Mouse (Mus musculus) stomach, postnatal 0 days (tissue): ENCODE results near the gene Irak4. TPM values are rescaled to one million over a fixed set of nuclear protein-coding genes. Genes with fewer than 3 reads are reported as not detected.

ENCODE experiments used
- ATAC-seq: fragments of 200-750 bp; cut with Nextera tagmentation; 2 replicates; pipeline ENCODE4 v1.8.0; 2017; ENCODE audit not compliant: low FRiP score, low TSS enrichment
- DNase-seq: peaks from one replicate; pipeline ENCODE4 v3.0.0-alpha.2; 2016; ENCODE audit warnings: low spot score
- H3K27ac ChIP-seq: fragments of 300-500 bp; sonication (generic); replicated peaks from 2 replicates; pipeline ENCODE4 v1.5.1; 2014; ENCODE audit warnings: mild to moderate bottlenecking, control low read depth
- H3K27me3 ChIP-seq: fragments of 300-500 bp; sonication (generic); 2 replicates; pipeline ENCODE4 v1.6.1; 2014; ENCODE audit warnings: low read length; ENCODE audit not compliant: control insufficient read depth, insufficient read depth
- H3K36me3 ChIP-seq: fragments of 300-500 bp; sonication (generic); 2 replicates; pipeline ENCODE4 v1.6.1; 2014; ENCODE audit warnings: low read length, mixed read lengths; ENCODE audit not compliant: control insufficient read depth, insufficient read depth
- H3K4me1 ChIP-seq: fragments of 300-500 bp; sonication (generic); replicated peaks from 2 replicates; pipeline ENCODE4 v1.6.1; 2014; ENCODE audit warnings: antibody characterized with exemption; ENCODE audit not compliant: control insufficient read depth, insufficient read depth
- H3K4me2 ChIP-seq: fragments of 300-500 bp; sonication (generic); replicated peaks from 2 replicates; pipeline ENCODE4 v1.6.1; 2014; ENCODE audit warnings: low read depth, mild to moderate bottlenecking, control low read depth, moderate library complexity
- H3K4me3 ChIP-seq: fragments of 300-500 bp; sonication (generic); 2 replicates; pipeline ENCODE4 v1.5.1; 2014; ENCODE audit warnings: low read depth, low read length, control low read depth
- H3K9ac ChIP-seq: fragments of 300-500 bp; sonication (generic); 2 replicates; pipeline ENCODE4 v1.6.1; 2014; ENCODE audit warnings: mild to moderate bottlenecking, low read length, control low read depth, mixed read lengths
- H3K9me3 ChIP-seq: fragments of 300-500 bp; sonication (generic); 2 replicates; pipeline ENCODE4 v1.6.1; 2016; ENCODE audit warnings: low read length; ENCODE audit not compliant: control insufficient read depth
- CTCF ChIP-seq: IDR thresholded peaks from 2 replicates; pipeline ENCODE4 v1.5.1; 2016; ENCODE audit warnings: antibody characterized with exemption, low read depth, mild to moderate bottlenecking, moderate library complexity
- EP300 ChIP-seq: optimal IDR thresholded peaks from 2 replicates; pipeline ENCODE3; 2016; ENCODE audit warnings: antibody characterized with exemption
- WGBS: fragments of 180-500 bp; shearing (Covaris S2); extraction: QIAGEN DNeasy Blood & Tissue Kit; methylation state at CpG from one replicate; pipeline ENCODE4 v1.1.7; 2014; 5-methylcytosine and 5-hydroxymethylcytosine counted together
- polyA plus RNA-seq: library from polyadenylated mRNA; unstranded; fragments of >200 nt; fragmentation: Nextera tagmentation; extraction: Ambion mirVana; gene quantifications from 2 replicates; pipeline ENCODE4 v1.2.1, GENCODE M21; 2015

Gene Irak4
- polyA plus RNA-seq, 1 experiment from 2014 or later = 9.2 TPM

DNA sequence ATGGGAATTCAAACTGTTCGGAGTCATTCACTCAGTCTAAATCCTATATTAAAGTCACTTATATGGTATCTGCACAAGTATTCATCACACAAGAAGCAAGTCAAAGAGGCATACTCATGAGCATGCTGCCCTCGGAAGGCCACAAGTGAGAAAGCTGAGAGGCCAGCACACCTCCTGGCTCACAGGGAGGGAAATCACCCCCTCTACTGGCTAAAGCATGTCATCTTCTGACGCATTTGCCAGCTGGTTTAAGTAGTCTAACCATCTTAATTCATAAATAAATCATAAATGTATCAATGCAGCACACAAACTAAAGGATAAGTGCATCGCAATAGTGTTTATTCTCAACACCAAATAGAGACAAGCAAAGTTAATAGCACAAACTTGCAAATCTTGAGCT is 41.3 kb downstream of the Irak4 start:
- H3K9ac ChIP-seq = no peak overlapping the region
- peak; percentile 70 for TF ChIP-seq CTCF
- no peak for TF ChIP-seq EP300
- H3K4me3 ChIP-seq = no peak overlapping the region
- DNase-seq (peak; percentile 33), ATAC-seq (no peak)
- no peak overlapping the region for H3K4me2 ChIP-seq
- 80% methylated on average over 4 of the region's 4 CpGs for WGBS
- peaks cover 30% of the 10 kb centered on the region for H3K36me3 ChIP-seq
- H3K27me3 ChIP-seq = no peaks in the 10 kb centered on the region
- no peak overlapping the region for H3K27ac ChIP-seq
- no peaks in the 10 kb centered on the region for H3K4me1 ChIP-seq
- no peaks in the 10 kb centered on the region for H3K9me3 ChIP-seq

DNA sequence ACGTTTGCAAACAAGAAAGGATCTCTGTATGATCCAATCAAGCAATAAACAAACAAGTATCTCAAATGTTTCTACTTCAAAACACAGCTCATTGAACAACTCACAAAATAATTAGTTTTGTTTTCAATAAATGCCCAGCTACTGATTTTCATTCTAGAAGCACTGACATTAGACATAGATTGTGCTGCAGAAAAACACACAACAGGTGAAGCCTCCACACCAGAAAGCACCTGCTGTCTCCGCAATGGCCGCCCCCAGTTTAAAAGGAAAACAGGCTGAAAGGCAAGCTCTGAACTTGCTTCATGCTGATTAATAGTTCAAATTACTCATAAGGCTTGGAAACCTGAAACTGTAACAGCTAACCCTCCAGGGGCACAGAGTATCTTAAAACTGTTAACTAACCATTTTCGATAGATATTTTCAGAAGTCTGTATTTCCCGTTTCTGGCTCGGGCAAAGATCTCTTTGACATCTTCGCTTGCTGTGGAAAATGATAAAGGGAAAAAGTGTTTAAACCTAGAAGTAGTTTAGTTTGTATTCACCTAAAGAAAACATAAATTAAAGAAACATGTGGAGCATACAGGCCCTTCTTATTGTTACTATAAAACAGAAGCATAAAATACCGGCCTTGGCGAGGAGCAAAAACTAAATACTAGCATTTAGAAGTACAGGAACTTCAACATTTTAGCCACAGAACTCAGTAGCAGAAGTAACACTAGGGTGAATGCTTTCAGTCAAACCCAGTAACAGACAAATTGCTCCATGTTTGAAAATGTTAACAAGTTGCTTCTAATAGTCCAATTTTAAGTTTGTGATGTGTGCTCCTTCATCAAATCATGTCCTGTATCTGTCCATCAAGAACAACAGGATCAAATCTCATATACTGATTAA is 44.6 kb downstream of the Irak4 start:
- Histone ChIP-seq H3K9me3 (no peaks in the 10 kb centered on the region), H3K4me1 (no peaks in the 10 kb centered on the region), H3K4me2 (0 out of 2 replicates have a peak overlapping the region, but pooled peaks have one; percentile 58), H3K27me3 (no peaks in the 10 kb centered on the region), H3K4me3 (no peak overlapping the region), H3K27ac (no peak overlapping the region), H3K9ac (no peak overlapping the region), H3K36me3 (peaks cover 11% of the 10 kb centered on the region)
- 75% methylated on average over 9 of the region's 9 CpGs for WGBS
- TF ChIP-seq CTCF (no peak), EP300 (no peak)
- ATAC-seq (no peak), DNase-seq (no peak)

DNA sequence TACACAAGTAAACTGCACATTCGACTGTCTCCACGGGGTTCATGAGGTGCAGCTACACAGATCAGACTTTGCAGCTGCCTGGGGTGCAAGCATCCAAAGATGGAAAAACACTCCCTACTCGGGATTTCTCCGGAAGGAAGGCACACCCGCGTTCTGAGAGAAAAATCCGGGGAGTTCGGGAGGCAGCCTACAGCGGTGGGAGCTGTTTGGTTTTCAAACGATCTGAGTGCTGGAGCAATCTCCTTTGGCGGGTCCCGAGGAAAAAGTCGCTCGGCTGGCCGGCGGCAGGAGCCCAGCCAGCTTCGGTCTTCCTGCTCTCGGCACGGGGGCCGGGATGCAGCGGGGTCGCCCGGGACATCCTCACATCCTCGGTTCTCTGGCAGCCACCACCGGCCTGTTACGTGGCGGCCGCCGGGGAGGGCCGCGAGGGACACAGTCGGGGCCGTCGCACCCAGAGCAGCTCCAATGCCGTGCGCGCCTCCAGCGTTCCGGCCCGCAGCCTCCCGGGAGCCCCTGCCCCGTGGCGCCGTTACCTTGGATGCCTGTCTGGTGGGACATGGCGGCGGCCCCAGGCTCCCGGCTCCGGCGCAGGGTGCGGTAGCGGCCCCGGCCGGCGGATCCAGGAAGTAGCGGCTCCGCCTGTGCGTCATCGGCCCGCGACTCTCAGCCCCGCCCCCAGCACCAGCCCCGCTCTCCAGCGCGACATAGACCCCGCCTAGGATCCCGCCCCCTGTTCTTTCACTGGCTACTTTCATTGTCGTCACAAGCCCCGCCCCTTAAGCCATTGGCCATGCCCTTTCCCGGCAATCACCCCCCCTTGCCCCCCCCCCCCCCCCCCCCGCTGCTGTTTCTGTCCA is 46.0 kb downstream of the Irak4 start, which contains the start of gene Twf1:
TSS of gene Twf1 (minus strand) at position 671 of the 857 bp plus-strand sequence.
- peak within 1 kb of the TSS; percentile 58 for H3K4me2 ChIP-seq
- ATAC-seq = peak; percentile 100
- no peaks in the 10 kb centered on the region for H3K27me3 ChIP-seq
- H3K4me3 ChIP-seq = peak within 1 kb of the TSS; percentile 99
- peaks cover 1% of the 10 kb centered on the region; the same call in 1 of the 2 replicates for H3K36me3 ChIP-seq
- DNase-seq = peak; percentile 99
- under 1% methylated on average over 65 of the region's 70 CpGs for WGBS
- peak; percentile 43 for TF ChIP-seq CTCF
- TF ChIP-seq EP300 = peak; percentile 42
- no peaks in the 10 kb centered on the region for H3K9me3 ChIP-seq
- H3K4me1 ChIP-seq = no peaks in the 10 kb centered on the region
- H3K27ac ChIP-seq = peak within 1 kb of the TSS; percentile 84
- peak within 1 kb of the TSS; percentile 95 for H3K9ac ChIP-seq

DNA sequence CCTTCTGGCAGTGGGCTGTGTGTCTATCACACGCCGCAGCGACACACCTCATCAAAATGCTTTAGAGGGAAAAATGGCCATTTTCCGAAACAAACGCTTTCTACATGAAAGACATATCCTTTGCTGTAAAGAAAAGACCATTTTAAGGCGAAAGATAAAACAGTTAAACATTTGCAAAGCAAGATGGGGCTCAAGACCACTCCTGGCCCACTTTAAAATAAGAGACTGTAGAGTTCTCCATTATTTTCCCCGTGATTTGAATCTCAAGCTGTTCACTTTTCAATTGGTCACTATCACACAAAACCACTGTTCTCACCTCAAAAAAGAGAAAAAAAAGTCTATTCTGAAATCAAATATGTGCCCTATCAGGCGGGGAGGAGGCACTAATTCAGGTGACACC is 46.6 kb downstream of the Irak4 start:
- H3K4me1 ChIP-seq = no peaks in the 10 kb centered on the region
- H3K27ac ChIP-seq = no peak overlapping the region
- H3K36me3 ChIP-seq = no peaks in the 10 kb centered on the region
- H3K27me3 ChIP-seq = no peaks in the 10 kb centered on the region
- H3K9me3 ChIP-seq = no peaks in the 10 kb centered on the region
- 0 out of 2 replicates have a peak, but pooled peaks have one; percentile 1 for ATAC-seq
- peak overlapping the region; percentile 47 for H3K4me2 ChIP-seq
- WGBS = 9% methylated on average over 8 of the region's 8 CpGs
- peak overlapping the region; percentile 99 for H3K4me3 ChIP-seq
- no peak for DNase-seq
- TF ChIP-seq EP300 = no peak
- no peak for TF ChIP-seq CTCF
- H3K9ac ChIP-seq = no peak overlapping the region

DNA sequence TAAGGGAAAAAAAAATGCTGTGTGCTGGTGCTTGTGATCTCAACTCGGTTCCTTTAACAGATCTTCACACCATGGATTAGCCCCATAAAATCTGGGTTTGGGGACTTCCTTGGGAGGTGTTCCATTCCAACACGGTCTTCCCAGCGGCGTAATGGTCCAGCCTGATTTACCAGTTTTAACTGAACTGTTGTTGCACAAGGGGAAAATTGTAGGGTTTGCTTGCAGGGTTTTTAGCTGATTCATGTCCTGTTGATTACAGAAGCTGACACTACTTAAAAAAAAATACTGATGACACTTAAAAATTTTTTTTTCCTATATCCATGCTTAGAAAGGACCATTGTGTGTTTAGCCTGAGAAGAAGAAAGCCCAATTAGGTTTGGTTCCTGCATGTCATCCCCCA is 47.9 kb downstream of the Irak4 start:
- ATAC-seq = no peak
- H3K4me3 ChIP-seq = no peak overlapping the region
- no peaks in the 10 kb centered on the region for H3K9me3 ChIP-seq
- H3K27me3 ChIP-seq = no peaks in the 10 kb centered on the region
- H3K27ac ChIP-seq = 0 out of 2 replicates have a peak overlapping the region, but pooled peaks have one; percentile 40
- DNase-seq = no peak
- no peaks in the 10 kb centered on the region for H3K36me3 ChIP-seq
- TF ChIP-seq CTCF (no peak), EP300 (no peak)
- H3K4me1 ChIP-seq = no peaks in the 10 kb centered on the region
- H3K9ac ChIP-seq = no peak overlapping the region
- WGBS = 79% methylated on average over 4 of the region's 4 CpGs
- H3K4me2 ChIP-seq = no peak overlapping the region
